Mouse (Mus musculus): ENCODE results near the gene Csnk1e.

GRCm38 (mm10) chr15:79470583-79470982, 15.2 kb upstream of the Csnk1e start:
- no peak for TF ChIP-seq CTCF (IDR thresholded peaks at IDR 0.05; ENCODE audit: borderline replicate concordance, insufficient read depth, low read depth, low read length)
- TF ChIP-seq POLR2A (IDR thresholded peaks at IDR 0.05; ENCODE audit: borderline replicate concordance, insufficient read depth, low read length): no peak

All from cerebellum, adult 2 months (tissue).